Mouse (Mus musculus) kidney, adult 10 weeks (tissue): ENCODE data around the gene Plekhm1. TPM values are rescaled to one million over a fixed set of nuclear protein-coding genes. Genes with fewer than 3 reads are reported as not detected.

Experiments used
- polyA plus RNA-seq: library from polyadenylated mRNA; stranded (reverse); fragments of 350-450 nt; fragmentation: Illumina TruSeq; extraction: RNeasy Lipid Tissue Mini Kit (QIAGEN cat#74804); gene quantifications from one replicate; pipeline ENCODE4 v1.2.3, GENCODE M21; 2014; ENCODE audit warnings: low read depth, low replicate concordance

Plekhm1 gene
- polyA plus RNA-seq = 1.5 TPM

GRCm38 (mm10) chr11:103411981-103412949 is at the start of gene Plekhm1:
Gene Plekhm1 (minus strand): TSS chr11:103412687.

GRCm38 (mm10) chr11:103363214-103364148 is 49.0 kb downstream of the Plekhm1 start, which contains the start of gene Arhgap27:
Gene Arhgap27 (minus strand): TSS chr11:103363692.

Other genes with a start within 250 kb of the Plekhm1 start
- gene Fmnl1, start 241.6 kb downstream of the Plekhm1 start, polyA plus RNA-seq = 2.1 TPM
- not detected for gene 1700023F06Rik, start 204.1 kb downstream of the Plekhm1 start, polyA plus RNA-seq
- not detected for gene Spata32, start 194.3 kb downstream of the Plekhm1 start, polyA plus RNA-seq
- gene Map3k14, start 145.2 kb downstream of the Plekhm1 start, polyA plus RNA-seq = not detected
- 1.4 TPM for gene Arhgap27, start 49.0 kb downstream of the Plekhm1 start, polyA plus RNA-seq
- gene Lrrc37a, start 91.9 kb upstream of the Plekhm1 start, polyA plus RNA-seq = not detected
- not detected for gene Gm884, start 208.5 kb upstream of the Plekhm1 start, polyA plus RNA-seq
- gene Lyzl6, start 226.2 kb upstream of the Plekhm1 start, polyA plus RNA-seq = not detected
- gene Rprml, start 236.9 kb upstream of the Plekhm1 start, polyA plus RNA-seq = not detected